Mouse (Mus musculus) embryonic facial prominence, embryonic 11.5 days (tissue): ENCODE results near the gene Lats2. TPM values are rescaled to one million over a fixed set of nuclear protein-coding genes. Genes with fewer than 3 reads are reported as not detected.

Source experiments
- ATAC-seq: fragments of 200-750 bp; cut with Nextera tagmentation; replicated peaks from 2 replicates; pipeline ENCODE4 v1.8.0; 2017; ENCODE audit warnings: low read depth; ENCODE audit not compliant: insufficient number of reproducible peaks, low FRiP score, low TSS enrichment
- DNase-seq: peaks from one replicate; pipeline ENCODE4 v3.0.0-alpha.2; 2015; ENCODE audit warnings: low spot score
- H3K27ac ChIP-seq: fragments of 300-500 bp; sonication (generic); replicated peaks from 2 replicates; pipeline ENCODE4 v1.5.1; 2014; ENCODE audit warnings: mild to moderate bottlenecking, low read depth, low read length, control low read depth
- H3K27me3 ChIP-seq: fragments of 300-500 bp; sonication (generic); 2 replicates; pipeline ENCODE4 v1.6.1; 2014; ENCODE audit warnings: mild to moderate bottlenecking, low read length, moderate library complexity, mixed read lengths; ENCODE audit not compliant: control insufficient read depth, insufficient read depth
- H3K36me3 ChIP-seq: fragments of 300-500 bp; sonication (generic); replicated peaks from 2 replicates; pipeline ENCODE4 v1.6.1; 2014; ENCODE audit warnings: low read depth, mild to moderate bottlenecking, low read length, moderate library complexity, mixed read lengths; ENCODE audit not compliant: control insufficient read depth, insufficient read depth
- H3K4me1 ChIP-seq: fragments of 300-500 bp; sonication (generic); 2 replicates; pipeline ENCODE4 v1.6.1; 2014; ENCODE audit warnings: low read length, mixed read lengths; ENCODE audit not compliant: control insufficient read depth, insufficient read depth
- H3K4me2 ChIP-seq: fragments of 300-500 bp; sonication (generic); 2 replicates; pipeline ENCODE4 v1.6.1; 2014; ENCODE audit warnings: low read depth, mild to moderate bottlenecking, control low read depth, low read length, moderate library complexity
- H3K4me3 ChIP-seq: fragments of 300-500 bp; sonication (generic); 2 replicates; pipeline ENCODE4 v1.5.1; 2014; ENCODE audit warnings: low read depth, low read length, control low read depth
- H3K9ac ChIP-seq: fragments of 300-500 bp; sonication (generic); replicated peaks from 2 replicates; pipeline ENCODE4 v1.6.1; 2014; ENCODE audit warnings: mild to moderate bottlenecking, control low read depth, low read length
- H3K9me3 ChIP-seq: fragments of 300-500 bp; sonication (generic); replicated peaks from 2 replicates; pipeline ENCODE4 v1.6.1; 2016; ENCODE audit warnings: mild to moderate bottlenecking, low read length, inconsistent platforms, mixed read lengths; ENCODE audit not compliant: control insufficient read depth
- WGBS: fragments of 180-500 bp; shearing (Covaris S2); extraction: QIAGEN DNeasy Blood & Tissue Kit; methylation state at CpG from one replicate; pipeline ENCODE4 v1.1.7; 2014; 5-methylcytosine and 5-hydroxymethylcytosine counted together
- polyA plus RNA-seq: library from polyadenylated mRNA; unstranded; fragments of >200 nt; fragmentation: Nextera tagmentation; extraction: Ambion mirVana; gene quantifications from 2 replicates; pipeline ENCODE4 v1.2.1, GENCODE M21; 2014

Lats2 gene
- polyA plus RNA-seq, 1 experiment from 2014 or later, result 14.0 TPM

DNA sequence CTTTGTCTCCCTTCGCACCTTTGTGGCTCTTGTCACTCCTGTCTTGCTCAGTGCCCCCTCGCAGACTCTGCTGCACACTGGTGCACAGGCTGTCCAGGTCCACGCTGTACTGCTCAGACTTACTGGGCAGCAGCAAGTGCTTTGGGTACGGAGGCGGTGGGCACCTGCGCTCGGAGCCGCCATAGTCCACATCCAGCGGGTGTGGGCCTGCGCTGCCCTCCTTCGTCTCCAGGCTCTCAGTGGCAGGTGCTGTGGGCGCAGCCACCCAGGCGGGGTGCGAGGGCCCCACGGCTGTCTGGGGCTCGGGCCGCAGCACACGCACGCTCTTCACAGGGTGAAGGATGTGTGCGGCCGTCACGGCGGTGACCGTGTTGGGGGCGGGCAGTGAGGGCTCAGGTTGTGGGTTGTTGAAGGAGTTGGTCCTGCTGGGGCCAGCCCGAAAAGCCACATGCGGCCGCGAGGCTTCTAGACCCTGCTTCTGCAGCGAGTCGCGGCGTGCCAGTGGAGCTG, 58.7 kb downstream of the Lats2 start:
- Histone ChIP-seq H3K27me3 (no peaks in the 10 kb centered on the region), H3K9me3 (no peaks in the 10 kb centered on the region), H3K27ac (no peak overlapping the region), H3K36me3 (no peaks in the 10 kb centered on the region; the same call in none of the 2 replicates), H3K4me3 (no peak overlapping the region), H3K9ac (no peak overlapping the region), H3K4me1 (no peaks in the 10 kb centered on the region), H3K4me2 (no peak overlapping the region)
- 96% methylated on average over 32 of the region's 33 CpGs for WGBS
- ATAC-seq (no peak), DNase-seq (no peak)

DNA sequence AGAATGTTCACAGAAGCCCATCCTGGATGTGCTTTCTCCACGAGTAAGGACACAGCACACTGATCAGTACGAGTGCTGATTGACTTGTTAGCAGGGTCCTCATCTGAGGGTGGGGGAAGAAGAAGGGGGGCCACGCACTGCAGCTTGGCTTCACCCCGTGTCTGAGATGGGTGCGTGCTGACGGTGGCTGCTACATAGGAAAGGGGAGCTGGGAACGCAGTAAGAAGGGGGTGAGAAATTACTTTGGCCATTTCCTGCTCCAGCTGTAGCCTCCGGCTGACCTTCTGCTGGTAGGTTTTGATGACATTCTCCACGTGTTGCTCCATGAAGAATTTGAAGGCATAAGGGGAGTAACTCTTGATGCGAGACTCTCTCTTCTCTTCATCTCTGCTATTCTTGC, 59.2 kb downstream of the Lats2 start:
- DNase-seq, result no peak
- no peaks in the 10 kb centered on the region for H3K9me3 ChIP-seq
- no peak overlapping the region for H3K4me3 ChIP-seq
- H3K36me3 ChIP-seq, result no peaks in the 10 kb centered on the region; the same call in none of the 2 replicates
- ATAC-seq, result no peak
- H3K4me1 ChIP-seq, result no peaks in the 10 kb centered on the region
- H3K27me3 ChIP-seq, result no peaks in the 10 kb centered on the region
- H3K4me2 ChIP-seq, result no peak overlapping the region
- no peak overlapping the region for H3K27ac ChIP-seq
- WGBS, result 90% methylated on average over 10 of the region's 10 CpGs
- H3K9ac ChIP-seq, result no peak overlapping the region

DNA sequence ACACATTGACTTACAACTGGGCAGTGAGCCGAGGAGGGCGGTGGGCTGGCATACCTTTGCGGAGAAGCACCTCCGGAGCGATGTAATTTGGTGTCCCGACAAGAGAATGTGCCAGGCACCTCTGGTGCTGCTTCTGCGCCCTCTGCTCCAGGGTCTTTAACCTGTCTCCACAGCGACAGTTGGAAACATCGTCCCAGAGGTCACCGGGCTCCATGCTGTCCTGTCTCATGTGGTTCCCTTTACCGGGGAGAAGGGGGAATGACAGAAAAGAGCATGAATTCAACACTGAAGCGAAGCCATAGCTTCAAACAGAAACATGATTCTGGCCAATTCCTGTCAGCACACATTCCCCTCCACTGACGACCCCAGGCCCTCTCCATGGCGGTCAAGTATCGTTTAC, 62.1 kb downstream of the Lats2 start:
- Histone ChIP-seq H3K36me3 (no peaks in the 10 kb centered on the region; the same call in none of the 2 replicates), H3K9ac (no peak overlapping the region), H3K4me1 (no peaks in the 10 kb centered on the region), H3K4me2 (no peak overlapping the region), H3K27ac (no peak overlapping the region), H3K27me3 (no peaks in the 10 kb centered on the region), H3K4me3 (no peak overlapping the region), H3K9me3 (no peaks in the 10 kb centered on the region)
- DNase-seq (no peak), ATAC-seq (no peak)
- 88% methylated on average over 15 of the region's 15 CpGs for WGBS

DNA sequence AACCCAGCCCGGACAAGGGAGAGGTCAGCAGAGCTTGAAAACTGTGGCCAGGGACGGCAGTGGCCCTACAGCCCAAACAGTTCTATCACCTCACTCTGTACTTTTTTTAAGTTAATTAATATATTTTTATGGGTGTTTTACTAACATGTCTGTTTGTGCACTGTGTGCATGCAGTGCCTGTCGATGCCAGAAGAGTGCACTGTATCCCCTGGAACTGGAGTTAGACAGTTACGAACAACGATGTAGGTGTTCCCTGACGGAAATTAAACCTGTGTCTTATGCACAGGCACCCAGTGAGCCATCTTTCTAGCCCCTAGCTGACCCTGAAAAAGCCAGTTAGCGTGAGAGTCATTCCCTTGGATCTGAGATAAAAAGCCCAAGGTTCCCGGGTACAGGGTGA, 62.6 kb downstream of the Lats2 start:
- H3K27ac ChIP-seq, result no peak overlapping the region
- no peak overlapping the region for H3K9ac ChIP-seq
- H3K4me2 ChIP-seq, result no peak overlapping the region
- no peaks in the 10 kb centered on the region; the same call in none of the 2 replicates for H3K36me3 ChIP-seq
- H3K9me3 ChIP-seq, result no peaks in the 10 kb centered on the region
- H3K27me3 ChIP-seq, result no peaks in the 10 kb centered on the region
- WGBS, result 92% methylated on average over 8 of the region's 8 CpGs
- DNase-seq (no peak), ATAC-seq (no peak)
- H3K4me1 ChIP-seq, result no peaks in the 10 kb centered on the region
- no peak overlapping the region for H3K4me3 ChIP-seq

DNA sequence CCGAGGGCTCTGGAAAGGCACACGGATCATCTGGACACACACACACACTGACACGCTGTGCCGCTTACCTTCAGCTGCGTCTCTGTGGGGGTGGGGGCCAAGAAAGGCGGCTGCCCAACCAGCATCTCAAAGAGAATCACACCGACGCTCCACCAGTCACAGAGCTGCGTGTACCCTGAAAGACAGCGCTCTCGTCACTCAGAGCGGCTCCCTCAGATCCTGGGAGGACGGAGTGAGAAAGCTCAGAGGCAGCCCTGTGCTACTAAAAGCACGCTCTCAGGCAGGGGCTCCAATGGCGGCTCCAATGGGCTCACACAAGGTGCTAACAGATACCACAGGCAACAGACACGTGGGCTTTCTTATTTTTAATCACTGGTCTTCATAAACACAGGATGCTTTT, 63.9 kb downstream of the Lats2 start:
- ATAC-seq, result no peak
- WGBS, result 85% methylated on average over 16 of the region's 16 CpGs
- Histone ChIP-seq H3K4me3 (no peak overlapping the region), H3K36me3 (no peaks in the 10 kb centered on the region; the same call in none of the 2 replicates), H3K4me2 (no peak overlapping the region), H3K9me3 (no peaks in the 10 kb centered on the region), H3K27ac (no peak overlapping the region), H3K4me1 (no peaks in the 10 kb centered on the region), H3K27me3 (no peaks in the 10 kb centered on the region), H3K9ac (no peak overlapping the region)
- no peak for DNase-seq

DNA sequence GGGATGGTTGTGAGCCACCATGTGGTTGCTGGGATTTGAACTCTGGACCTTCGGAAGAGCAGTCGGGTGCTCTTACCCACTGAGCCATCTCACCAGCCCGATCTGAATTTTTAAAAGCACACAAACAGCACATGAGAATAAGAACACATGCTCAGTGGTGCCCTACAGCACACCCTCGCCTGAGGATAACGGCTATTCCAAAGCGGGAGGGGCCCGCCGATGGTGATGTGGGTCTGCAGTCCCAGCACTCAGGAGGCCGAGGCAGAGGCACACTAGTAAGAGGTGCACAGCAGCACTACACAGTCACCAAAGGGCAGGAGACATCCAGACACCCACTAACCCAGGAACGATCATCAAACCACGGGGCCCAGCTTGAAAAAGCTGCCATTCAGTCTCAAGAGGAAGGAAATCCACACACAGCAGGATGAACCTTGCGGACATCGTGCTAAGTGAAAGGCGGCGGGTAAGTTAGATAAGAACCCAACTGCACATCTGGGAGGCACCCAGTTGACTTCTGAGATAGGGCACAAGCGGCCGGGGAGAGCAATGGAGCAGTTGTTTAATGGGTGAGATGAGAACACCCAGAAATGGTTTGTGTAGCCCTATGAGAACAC, 65.6 kb downstream of the Lats2 start:
- Histone ChIP-seq H3K36me3 (no peaks in the 10 kb centered on the region; the same call in none of the 2 replicates), H3K27me3 (no peaks in the 10 kb centered on the region), H3K27ac (no peak overlapping the region), H3K4me3 (no peak overlapping the region), H3K9ac (no peak overlapping the region), H3K4me1 (no peaks in the 10 kb centered on the region), H3K9me3 (no peaks in the 10 kb centered on the region), H3K4me2 (no peak overlapping the region)
- 93% methylated on average over 17 of the region's 17 CpGs for WGBS
- no peak for DNase-seq
- no peak for ATAC-seq

DNA sequence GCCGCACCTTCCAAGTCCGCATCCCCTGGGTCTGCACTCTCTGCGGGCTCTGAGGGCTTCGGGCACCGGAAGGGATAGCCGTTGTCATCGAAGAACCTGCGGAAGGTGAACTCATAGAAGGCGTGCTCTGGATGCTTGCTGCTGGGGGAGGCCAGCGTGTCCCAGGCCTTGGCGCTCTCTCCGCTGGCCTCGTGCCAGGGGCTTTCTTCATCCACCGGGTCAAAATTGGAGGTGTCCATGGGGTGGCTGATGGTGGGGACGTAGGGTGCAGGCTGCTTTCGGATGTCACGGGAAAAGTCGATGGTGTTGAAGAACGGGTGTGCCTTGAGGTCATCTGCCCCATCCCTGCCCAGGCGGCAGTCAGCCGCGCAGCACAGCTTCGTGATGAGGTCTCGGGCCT, 66.9 kb downstream of the Lats2 start:
- no peak overlapping the region for H3K4me3 ChIP-seq
- no peak overlapping the region for H3K9ac ChIP-seq
- H3K4me1 ChIP-seq, result no peaks in the 10 kb centered on the region
- H3K27me3 ChIP-seq, result no peaks in the 10 kb centered on the region
- ATAC-seq, result no peak
- 96% methylated on average over 24 of the region's 24 CpGs for WGBS
- no peaks in the 10 kb centered on the region for H3K9me3 ChIP-seq
- no peak for DNase-seq
- H3K36me3 ChIP-seq, result no peaks in the 10 kb centered on the region; the same call in 1 of the 2 replicates
- H3K27ac ChIP-seq, result no peak overlapping the region
- no peak overlapping the region for H3K4me2 ChIP-seq

DNA sequence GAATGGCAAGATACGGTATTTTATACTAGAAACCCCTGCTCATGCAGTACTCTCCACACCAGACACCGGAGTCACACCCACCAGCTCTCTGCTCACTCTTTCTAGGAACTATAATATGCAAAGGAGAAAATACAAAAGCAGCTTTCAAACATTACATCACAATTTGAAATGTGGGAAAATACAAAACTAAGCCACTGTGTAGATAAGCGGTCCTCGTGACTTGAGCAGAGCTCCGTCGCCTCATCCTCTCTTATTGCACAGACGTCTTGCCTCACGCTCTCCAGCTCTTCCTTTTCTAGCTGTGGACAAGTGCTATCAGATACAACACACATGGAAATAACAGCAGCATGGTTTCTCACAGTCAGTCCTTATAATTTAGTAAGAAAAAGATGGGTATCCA, 67.5 kb downstream of the Lats2 start:
- H3K27ac ChIP-seq, result no peak overlapping the region
- no peak overlapping the region for H3K9ac ChIP-seq
- no peaks in the 10 kb centered on the region; the same call in 1 of the 2 replicates for H3K36me3 ChIP-seq
- WGBS, result 96% methylated on average over 8 of the region's 8 CpGs
- no peaks in the 10 kb centered on the region for H3K27me3 ChIP-seq
- H3K4me3 ChIP-seq, result no peak overlapping the region
- no peaks in the 10 kb centered on the region for H3K9me3 ChIP-seq
- DNase-seq (no peak), ATAC-seq (no peak)
- H3K4me1 ChIP-seq, result no peaks in the 10 kb centered on the region
- H3K4me2 ChIP-seq, result no peak overlapping the region
